Mouse (Mus musculus): Measurements from ENCODE around the gene Hcn1. TPM values are rescaled to one million over a fixed set of nuclear protein-coding genes. Genes with fewer than 3 reads are reported as not detected.
A peak's percentile ranks its signal among the peaks of the same experiment; 100 is the strongest.

Gene Hcn1
- 0.56 and 0.57 TPM in 2 replicates for polyA plus RNA-seq (2015; fragmentation: Nextera tagmentation; extraction: Ambion mirVana)

DNA sequence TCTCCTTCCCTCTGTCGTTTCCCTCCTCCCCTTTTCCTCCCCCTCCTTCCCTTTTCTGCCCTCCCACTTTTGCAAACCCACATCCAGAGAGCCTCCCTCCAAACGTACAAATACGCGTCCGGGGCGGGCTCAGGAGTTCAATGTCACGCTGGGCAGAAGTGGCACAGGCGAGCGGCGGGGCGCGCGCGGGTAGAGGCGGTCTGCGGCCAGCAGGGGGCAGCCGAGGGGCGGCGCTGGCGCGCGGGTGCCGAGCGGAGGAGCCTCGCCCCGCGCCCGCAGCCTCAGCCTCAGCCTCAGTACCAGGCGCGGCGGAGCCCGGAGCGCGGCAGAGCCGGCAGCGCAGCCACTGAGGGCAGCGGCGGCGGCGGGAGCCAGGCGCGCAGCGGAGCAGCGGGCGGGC is at the start of gene Hcn1:
TSS of gene Hcn1 (plus strand) at position 140 of the 400 bp plus-strand sequence.
- H3K27me3 ChIP-seq (ENCODE audit: control insufficient read depth, insufficient read depth, low read depth, low read length), result no peaks in the 10 kb centered on the region; the same call in none of the 2 replicates
- H3K4me2 ChIP-seq (ENCODE audit: low read length), result peak within 1 kb of the TSS; percentile 66
- H3K4me1 ChIP-seq (ENCODE audit: control insufficient read depth, insufficient read depth, low read length), result peaks cover 6% of the 10 kb centered on the region
- peak within 1 kb of the TSS; percentile 85 for H3K4me3 ChIP-seq (ENCODE audit: low read depth, low read length)
- H3K9me3 ChIP-seq (replicated peaks; ENCODE audit: control insufficient read depth, low read length, poor library complexity, severe bottlenecking), result no peaks in the 10 kb centered on the region
- peak within 1 kb of the TSS; percentile 76 for H3K9ac ChIP-seq (ENCODE audit: low read depth, low read length)
- H3K36me3 ChIP-seq (ENCODE audit: control insufficient read depth, insufficient read depth, low read length), result no peaks in the 10 kb centered on the region
- peak within 1 kb of the TSS; percentile 50; the same call in 1 of the 2 replicates for H3K27ac ChIP-seq (ENCODE audit: low read length)
- ATAC-seq, result peak; percentile 99
- WGBS, result under 1% methylated on average over 45 of the region's 45 CpGs

DNA sequence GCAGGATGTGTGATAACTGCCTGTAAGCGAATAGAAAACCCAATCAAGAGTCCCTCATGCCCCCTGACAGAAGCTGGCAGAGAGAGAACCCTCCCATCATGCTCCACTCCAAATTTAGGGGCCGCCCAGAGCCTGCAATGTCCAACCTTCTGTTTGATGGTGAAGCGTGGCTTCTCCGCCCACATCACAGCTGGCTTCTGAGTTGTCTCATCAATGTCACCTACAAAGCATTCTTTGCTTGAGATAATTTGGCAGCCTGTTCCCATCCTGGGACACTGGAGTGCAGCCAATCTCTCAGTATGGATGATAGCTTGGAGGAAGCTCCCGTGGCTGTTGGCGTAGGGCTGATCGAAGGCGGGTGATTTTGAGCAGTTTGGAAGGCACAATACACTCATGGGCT is 34.9 kb upstream of the Hcn1 start:
- no peak for ATAC-seq

DNA sequence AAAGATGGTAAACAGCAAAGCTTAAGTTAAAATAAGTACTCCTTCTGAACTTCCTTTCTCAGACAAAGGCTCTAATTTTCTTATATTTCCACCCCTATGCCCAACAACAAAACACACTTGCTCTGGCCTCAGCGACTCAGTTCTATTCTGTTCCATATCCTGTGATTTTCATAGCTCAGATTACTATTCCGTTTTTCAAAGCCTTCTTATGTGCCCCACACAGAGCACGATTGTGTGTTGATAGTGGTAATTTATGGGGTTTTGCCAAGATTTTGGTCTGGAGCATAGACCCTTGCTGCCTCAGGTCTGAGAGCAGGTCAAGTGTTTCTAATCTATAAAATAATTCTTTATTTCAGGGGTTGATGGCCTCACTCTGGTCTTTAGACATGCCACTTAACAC is 30.4 kb upstream of the Hcn1 start:
- no peaks in the 10 kb centered on the region; the same call in 1 of the 2 replicates for H3K9me3 ChIP-seq (replicated peaks; ENCODE audit: control insufficient read depth, low read length, poor library complexity, severe bottlenecking)
- H3K4me2 ChIP-seq (ENCODE audit: low read length), result no peak overlapping the region
- H3K27me3 ChIP-seq (ENCODE audit: control insufficient read depth, insufficient read depth, low read depth, low read length), result no peaks in the 10 kb centered on the region
- no peaks in the 10 kb centered on the region for H3K4me1 ChIP-seq (ENCODE audit: control insufficient read depth, insufficient read depth, low read length)
- 50% methylated on average over 3 of the region's 3 CpGs for WGBS
- no peak overlapping the region for H3K9ac ChIP-seq (ENCODE audit: low read depth, low read length)
- no peak for ATAC-seq
- no peak overlapping the region for H3K27ac ChIP-seq (ENCODE audit: low read length)
- H3K4me3 ChIP-seq (ENCODE audit: low read depth, low read length), result no peak overlapping the region
- no peaks in the 10 kb centered on the region for H3K36me3 ChIP-seq (ENCODE audit: control insufficient read depth, insufficient read depth, low read length)

More for the DNA sequence above, 34.9 kb upstream of the Hcn1 start:
- Histone ChIP-seq H3K27ac (ENCODE audit: low read length) (no peak overlapping the region), H3K4me2 (ENCODE audit: low read length) (no peak overlapping the region), H3K9me3 (replicated peaks; ENCODE audit: control insufficient read depth, low read length, poor library complexity, severe bottlenecking) (no peaks in the 10 kb centered on the region), H3K4me1 (ENCODE audit: control insufficient read depth, insufficient read depth, low read length) (no peaks in the 10 kb centered on the region), H3K9ac (ENCODE audit: low read depth, low read length) (no peak overlapping the region), H3K27me3 (ENCODE audit: control insufficient read depth, insufficient read depth, low read depth, low read length) (no peaks in the 10 kb centered on the region), H3K36me3 (ENCODE audit: control insufficient read depth, insufficient read depth, low read length) (no peaks in the 10 kb centered on the region), H3K4me3 (ENCODE audit: low read depth, low read length) (no peak overlapping the region)
- WGBS, result 84% methylated on average over 8 of the region's 8 CpGs

DNA sequence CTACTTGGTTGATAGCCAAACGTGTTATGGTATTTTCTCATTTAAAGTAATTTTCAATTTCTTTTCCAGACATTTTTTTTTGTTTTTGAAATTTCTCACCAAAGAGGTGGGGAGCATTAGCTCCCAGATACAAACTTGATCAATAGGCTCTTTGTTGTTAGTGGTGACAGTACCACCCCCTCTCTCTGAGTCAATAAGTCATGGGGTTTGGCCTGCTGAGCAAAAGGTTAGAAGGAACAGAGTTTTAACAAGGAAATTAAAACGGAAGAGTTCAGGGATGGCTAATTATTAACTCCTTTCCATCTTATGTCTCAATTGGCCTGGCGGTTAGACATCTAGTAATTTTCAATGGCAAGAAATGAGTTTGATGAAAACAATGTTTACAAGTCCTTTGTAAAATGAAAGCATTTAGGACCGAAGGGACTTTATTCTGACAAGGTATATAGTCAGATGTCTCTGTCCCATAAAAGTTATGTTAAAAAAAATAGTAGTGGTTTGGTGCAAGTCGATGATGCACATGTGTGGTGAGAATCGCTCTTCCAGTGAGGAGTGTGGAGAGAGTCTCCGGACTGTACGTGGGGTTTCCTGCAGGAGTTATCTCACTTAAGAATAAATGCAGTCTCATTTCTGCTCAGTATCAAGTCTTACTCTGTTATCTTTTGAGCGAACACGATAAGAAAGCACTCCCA is 7.5 kb upstream of the Hcn1 start:
- no peaks in the 10 kb centered on the region for H3K36me3 ChIP-seq (ENCODE audit: control insufficient read depth, insufficient read depth, low read length)
- no peak overlapping the region for H3K9ac ChIP-seq (ENCODE audit: low read depth, low read length)
- H3K27ac ChIP-seq (ENCODE audit: low read length), result no peak overlapping the region
- 62% methylated on average over 10 of the region's 10 CpGs for WGBS
- no peak overlapping the region for H3K4me3 ChIP-seq (ENCODE audit: low read depth, low read length)
- ATAC-seq, result no peak
- H3K4me2 ChIP-seq (ENCODE audit: low read length), result no peak overlapping the region
- H3K27me3 ChIP-seq (ENCODE audit: control insufficient read depth, insufficient read depth, low read depth, low read length), result no peaks in the 10 kb centered on the region
- H3K4me1 ChIP-seq (ENCODE audit: control insufficient read depth, insufficient read depth, low read length), result no peaks in the 10 kb centered on the region
- no peaks in the 10 kb centered on the region for H3K9me3 ChIP-seq (replicated peaks; ENCODE audit: control insufficient read depth, low read length, poor library complexity, severe bottlenecking)

DNA sequence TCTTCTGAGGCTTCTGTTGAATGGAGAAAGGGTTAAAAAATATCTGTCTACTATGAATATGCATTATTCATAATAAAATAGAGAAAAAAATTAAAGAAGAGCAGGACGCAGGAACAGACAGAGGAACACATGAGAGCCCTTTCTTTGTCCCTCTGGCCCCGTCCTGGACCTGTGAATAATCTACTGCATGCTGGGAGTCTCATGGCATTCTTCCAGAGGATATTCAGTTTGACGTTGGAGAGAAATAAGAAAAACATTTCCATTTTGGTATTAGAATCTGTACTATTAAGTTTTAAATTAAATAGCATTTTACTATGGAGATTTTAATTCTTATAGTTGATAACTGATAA is 7.0 kb upstream of the Hcn1 start:
- H3K36me3 ChIP-seq (ENCODE audit: control insufficient read depth, insufficient read depth, low read length), result no peaks in the 10 kb centered on the region
- no peaks in the 10 kb centered on the region for H3K9me3 ChIP-seq (replicated peaks; ENCODE audit: control insufficient read depth, low read length, poor library complexity, severe bottlenecking)
- 15% methylated on average over 3 of the region's 3 CpGs for WGBS
- no peak overlapping the region for H3K4me2 ChIP-seq (ENCODE audit: low read length)
- no peak overlapping the region for H3K9ac ChIP-seq (ENCODE audit: low read depth, low read length)
- H3K27ac ChIP-seq (ENCODE audit: low read length), result no peak overlapping the region
- no peak for ATAC-seq
- H3K4me1 ChIP-seq (ENCODE audit: control insufficient read depth, insufficient read depth, low read length), result no peaks in the 10 kb centered on the region
- no peaks in the 10 kb centered on the region for H3K27me3 ChIP-seq (ENCODE audit: control insufficient read depth, insufficient read depth, low read depth, low read length)
- no peak overlapping the region for H3K4me3 ChIP-seq (ENCODE audit: low read depth, low read length)

DNA sequence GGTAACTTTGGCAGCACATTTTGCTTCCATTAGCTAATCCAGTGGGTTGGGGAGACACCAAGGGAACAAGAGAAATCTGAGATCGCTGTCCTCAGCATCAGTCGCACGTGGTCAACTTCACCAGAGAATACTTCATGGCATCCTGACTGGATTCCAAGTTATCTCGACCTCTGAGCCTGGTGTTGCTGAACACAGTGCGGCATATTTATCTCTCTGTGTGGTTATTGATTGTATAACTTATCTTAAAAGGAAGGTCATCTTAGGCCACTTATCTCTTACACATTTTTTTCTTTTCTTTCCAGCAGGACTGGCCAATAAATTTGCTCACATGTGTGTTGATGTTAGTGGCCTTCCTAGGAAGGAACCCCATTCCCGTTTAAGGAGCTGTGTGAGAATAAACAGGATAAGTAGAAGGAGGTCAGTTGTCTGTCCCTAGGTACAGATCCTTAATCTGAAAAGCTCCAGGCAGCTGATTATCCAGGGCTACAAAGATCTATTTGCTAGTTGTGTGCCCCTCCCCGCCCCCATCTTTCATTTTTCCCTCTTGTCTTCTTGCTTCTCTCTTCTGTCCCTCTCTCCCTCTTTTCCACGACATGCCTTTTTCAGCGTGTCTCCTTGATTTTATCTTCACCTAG is 672 bp upstream of the Hcn1 start:
- WGBS, result 51% methylated on average over 9 of the region's 9 CpGs
- H3K9ac ChIP-seq (ENCODE audit: low read depth, low read length), result no peak overlapping the region
- H3K4me2 ChIP-seq (ENCODE audit: low read length), result peak overlapping the region; percentile 66

DNA sequence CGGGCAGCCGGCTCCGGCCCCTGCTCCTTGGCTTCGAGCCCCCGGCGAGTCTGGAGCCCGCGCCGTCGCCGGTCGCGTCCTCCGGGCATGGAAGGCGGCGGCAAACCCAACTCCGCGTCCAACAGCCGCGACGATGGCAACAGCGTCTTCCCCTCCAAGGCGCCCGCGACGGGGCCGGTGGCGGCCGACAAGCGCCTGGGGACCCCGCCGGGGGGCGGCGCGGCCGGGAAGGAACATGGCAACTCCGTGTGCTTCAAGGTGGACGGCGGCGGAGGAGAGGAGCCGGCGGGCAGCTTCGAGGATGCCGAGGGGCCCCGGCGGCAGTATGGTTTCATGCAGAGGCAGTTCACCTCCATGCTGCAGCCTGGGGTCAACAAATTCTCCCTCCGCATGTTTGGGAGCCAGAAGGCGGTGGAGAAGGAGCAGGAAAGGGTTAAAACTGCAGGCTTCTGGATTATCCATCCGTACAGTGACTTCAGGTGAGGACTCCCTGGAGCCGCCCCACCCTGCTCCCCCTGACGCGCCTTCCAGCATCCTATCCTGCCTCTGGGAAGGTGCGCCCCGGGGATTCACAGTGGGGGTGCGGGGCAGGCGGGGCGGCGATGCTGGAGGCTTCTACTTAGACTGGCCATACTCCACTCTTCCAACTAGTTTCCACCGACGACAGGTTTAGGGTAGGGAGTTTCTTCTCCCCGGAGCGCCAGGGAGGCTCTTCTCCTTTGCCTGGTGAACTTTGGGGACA is 668 bp downstream of the Hcn1 start:
- WGBS, result under 1% methylated on average over 61 of the region's 62 CpGs

More for the DNA sequence above, 672 bp upstream of the Hcn1 start:
- no peaks in the 10 kb centered on the region for H3K9me3 ChIP-seq (replicated peaks; ENCODE audit: control insufficient read depth, low read length, poor library complexity, severe bottlenecking)
- no peak for ATAC-seq
- H3K27ac ChIP-seq (ENCODE audit: low read length), result no peak overlapping the region
- H3K36me3 ChIP-seq (ENCODE audit: control insufficient read depth, insufficient read depth, low read length), result no peaks in the 10 kb centered on the region
- peaks cover 6% of the 10 kb centered on the region for H3K4me1 ChIP-seq (ENCODE audit: control insufficient read depth, insufficient read depth, low read length)
- no peak overlapping the region for H3K4me3 ChIP-seq (ENCODE audit: low read depth, low read length)
- H3K27me3 ChIP-seq (ENCODE audit: control insufficient read depth, insufficient read depth, low read depth, low read length), result no peaks in the 10 kb centered on the region; the same call in none of the 2 replicates

DNA sequence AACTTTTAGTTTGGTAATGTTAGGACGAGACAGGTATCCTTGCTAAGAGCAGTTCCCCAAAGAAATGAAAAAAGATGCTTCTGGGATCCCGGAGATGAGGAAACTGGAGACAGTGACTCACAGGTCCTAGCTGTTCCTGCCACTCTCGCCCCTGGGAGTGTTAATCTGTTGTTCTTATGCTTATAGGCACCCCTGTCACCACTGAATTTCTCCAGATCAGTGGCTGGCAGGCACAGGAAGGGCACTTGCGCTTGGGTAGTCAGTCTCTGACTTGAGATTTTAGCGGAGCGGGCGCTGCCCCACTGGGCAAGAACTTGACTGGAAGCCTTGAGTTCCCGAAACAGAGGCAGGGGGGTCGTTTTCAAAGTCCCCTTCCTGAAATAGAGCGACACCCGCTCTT is 1.3 kb downstream of the Hcn1 start:
- H3K27ac ChIP-seq (ENCODE audit: low read length), result no peak overlapping the region
- peak overlapping the region; percentile 85 for H3K4me3 ChIP-seq (ENCODE audit: low read depth, low read length)
- 0 out of 2 replicates have a peak overlapping the region, but pooled peaks have one; percentile 21 for H3K9ac ChIP-seq (ENCODE audit: low read depth, low read length)
- H3K4me1 ChIP-seq (ENCODE audit: control insufficient read depth, insufficient read depth, low read length), result peaks cover 6% of the 10 kb centered on the region
- 7% methylated on average over 11 of the region's 11 CpGs for WGBS
- H3K4me2 ChIP-seq (ENCODE audit: low read length), result peak overlapping the region; percentile 66
- no peaks in the 10 kb centered on the region for H3K36me3 ChIP-seq (ENCODE audit: control insufficient read depth, insufficient read depth, low read length)
- no peaks in the 10 kb centered on the region for H3K9me3 ChIP-seq (replicated peaks; ENCODE audit: control insufficient read depth, low read length, poor library complexity, severe bottlenecking)
- ATAC-seq, result no peak
- H3K27me3 ChIP-seq (ENCODE audit: control insufficient read depth, insufficient read depth, low read depth, low read length), result no peaks in the 10 kb centered on the region; the same call in none of the 2 replicates

More for the DNA sequence above, 668 bp downstream of the Hcn1 start:
- ATAC-seq, result peak; percentile 69
- Histone ChIP-seq H3K27me3 (ENCODE audit: control insufficient read depth, insufficient read depth, low read depth, low read length) (no peaks in the 10 kb centered on the region; the same call in none of the 2 replicates), H3K4me2 (ENCODE audit: low read length) (peak overlapping the region; percentile 66), H3K27ac (ENCODE audit: low read length) (peak overlapping the region; percentile 50; the same call in 1 of the 2 replicates), H3K9me3 (replicated peaks; ENCODE audit: control insufficient read depth, low read length, poor library complexity, severe bottlenecking) (no peaks in the 10 kb centered on the region), H3K4me3 (ENCODE audit: low read depth, low read length) (peak overlapping the region; percentile 85), H3K4me1 (ENCODE audit: control insufficient read depth, insufficient read depth, low read length) (peaks cover 6% of the 10 kb centered on the region), H3K36me3 (ENCODE audit: control insufficient read depth, insufficient read depth, low read length) (no peaks in the 10 kb centered on the region), H3K9ac (ENCODE audit: low read depth, low read length) (peak overlapping the region; percentile 76)
